Mouse (Mus musculus) heart, embryonic 10.5 days (tissue): ENCODE measurements around the gene Taf1c. TPM values are rescaled to one million over a fixed set of nuclear protein-coding genes. Genes with fewer than 3 reads are reported as not detected.

Source experiments
- DNase-seq: peaks from one replicate; pipeline ENCODE4 v3.0.0-alpha.2; 2017; ENCODE audit warnings: low spot score
- H3K27ac ChIP-seq: fragments of 300-500 bp; sonication (generic); 2 replicates; pipeline ENCODE4 v1.5.1; 2016; ENCODE audit warnings: mild to moderate bottlenecking
- H3K27me3 ChIP-seq: fragments of 300-500 bp; sonication (generic); 2 replicates; pipeline ENCODE4 v1.6.1; 2016; ENCODE audit warnings: mild to moderate bottlenecking; ENCODE audit not compliant: poor library complexity, insufficient read depth, severe bottlenecking
- H3K36me3 ChIP-seq: fragments of 300-500 bp; sonication (generic); 2 replicates; pipeline ENCODE4 v1.6.1; 2016; ENCODE audit warnings: mild to moderate bottlenecking, moderate library complexity
- H3K4me1 ChIP-seq: fragments of 300-500 bp; sonication (generic); 2 replicates; pipeline ENCODE4 v1.6.1; 2016; ENCODE audit warnings: mild to moderate bottlenecking
- H3K4me3 ChIP-seq: fragments of 300-500 bp; sonication (generic); 2 replicates; pipeline ENCODE4 v1.5.1; 2016; ENCODE audit warnings: mild to moderate bottlenecking, moderate library complexity
- H3K9me3 ChIP-seq: fragments of 300-500 bp; sonication (generic); 2 replicates; pipeline ENCODE4 v1.6.1; 2016; ENCODE audit warnings: mild to moderate bottlenecking, moderate library complexity
- WGBS: fragments of 180-500 bp; shearing (Covaris S2); methylation state at CpG from one replicate; pipeline ENCODE4 v1.1.7; 2016; 5-methylcytosine and 5-hydroxymethylcytosine counted together
- polyA plus RNA-seq: library from polyadenylated mRNA; unstranded; fragments of >200 nt; fragmentation: Nextera tagmentation; extraction: Ambion mirVana; gene quantifications from 2 replicates; pipeline ENCODE4 v1.2.1, GENCODE M21; 2016

The Taf1c gene
- polyA plus RNA-seq, 1 experiment from 2014 or later, result 11.2 TPM

DNA sequence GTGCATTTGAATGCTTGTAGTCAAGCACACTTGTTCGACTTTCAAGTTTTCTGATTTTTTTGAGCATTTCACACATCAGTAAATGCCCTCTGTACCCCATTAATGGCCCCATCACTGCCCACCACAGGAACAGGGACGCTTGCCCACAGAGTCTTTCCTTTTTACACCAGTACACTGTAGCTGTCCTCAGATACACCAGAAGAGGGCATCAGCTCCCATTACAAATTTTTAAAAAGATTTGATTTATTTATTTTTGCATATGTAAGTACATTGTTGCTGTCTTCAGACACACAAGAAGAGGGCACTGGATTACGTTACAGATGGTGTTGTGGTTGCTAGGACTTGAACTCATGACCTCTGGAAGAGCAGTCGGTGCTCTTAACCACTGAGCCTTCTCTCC, 16.7 kb downstream of the Taf1c start:
- 53% methylated on average over 4 of the region's 4 CpGs for WGBS
- H3K4me1 ChIP-seq, result peaks cover 39% of the 10 kb centered on the region

GRCm38 (mm10) chr8:119585901-119586300, 19.1 kb downstream of the Taf1c start:
- WGBS, result 16% methylated on average over 24 of the region's 24 CpGs
- DNase-seq, result no peak
- H3K27me3 ChIP-seq, result no peaks in the 10 kb centered on the region; the same call in 1 of the 2 replicates
- H3K9me3 ChIP-seq, result no peaks in the 10 kb centered on the region
- no peaks in the 10 kb centered on the region for H3K36me3 ChIP-seq
- H3K27ac ChIP-seq, result peak overlapping the region; percentile 80
- H3K4me3 ChIP-seq, result peak overlapping the region; percentile 48
- peaks cover 54% of the 10 kb centered on the region for H3K4me1 ChIP-seq

More for the DNA sequence above, 16.7 kb downstream of the Taf1c start:
- Histone ChIP-seq H3K9me3 (no peaks in the 10 kb centered on the region), H3K27me3 (peaks cover 8% of the 10 kb centered on the region; the same call in 1 of the 2 replicates), H3K4me3 (no peak overlapping the region; the same call in 1 of the 2 replicates), H3K27ac (peak overlapping the region; percentile 80), H3K36me3 (no peaks in the 10 kb centered on the region)
- no peak for DNase-seq

DNA sequence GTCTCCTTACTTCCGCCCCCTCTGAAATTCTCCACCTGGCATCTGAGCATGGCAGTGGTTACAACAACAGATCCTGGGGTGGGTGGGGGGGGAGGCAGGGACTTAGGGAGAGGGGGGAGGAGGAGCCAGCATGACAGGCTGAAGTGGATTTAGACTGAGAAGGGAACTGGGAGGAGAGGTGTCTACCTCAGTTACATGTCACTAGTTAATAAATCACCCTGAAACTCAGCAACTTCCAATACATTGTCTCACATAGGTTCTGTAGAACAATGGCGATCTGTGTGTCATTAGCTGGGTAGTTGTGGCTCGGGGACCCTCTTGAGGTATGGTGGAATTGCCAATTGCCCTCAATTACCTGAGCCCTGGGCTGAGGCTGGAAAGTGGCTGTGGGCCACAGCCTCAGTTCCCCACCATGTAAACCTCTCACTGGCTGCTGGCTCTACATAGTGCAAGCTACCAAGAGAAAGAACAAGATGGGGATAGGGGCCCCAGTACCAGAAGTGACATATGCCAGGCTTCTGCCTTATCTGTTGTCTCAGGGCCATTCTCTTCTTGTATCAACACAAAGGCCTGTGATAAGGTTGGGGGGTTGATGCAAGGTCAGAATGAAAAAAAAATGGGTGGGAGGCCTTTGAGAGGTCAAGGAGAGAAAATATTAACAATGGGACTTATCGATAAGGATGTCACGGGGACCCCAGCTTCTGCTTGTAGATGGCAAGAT, 24.4 kb downstream of the Taf1c start:
- DNase-seq, result no peak
- Histone ChIP-seq H3K9me3 (no peaks in the 10 kb centered on the region), H3K27me3 (peaks cover 29% of the 10 kb centered on the region), H3K4me3 (no peak overlapping the region; the same call in 1 of the 2 replicates), H3K36me3 (no peaks in the 10 kb centered on the region), H3K4me1 (peaks cover 47% of the 10 kb centered on the region), H3K27ac (peak overlapping the region; percentile 53)
- WGBS, result 53% methylated on average over 5 of the region's 5 CpGs

- Histone ChIP-seq H3K4me1 (peaks cover 54% of the 10 kb centered on the region), H3K27me3 (peaks cover 30% of the 10 kb centered on the region), H3K36me3 (no peaks in the 10 kb centered on the region), H3K27ac (no peak overlapping the region), H3K4me3 (no peak overlapping the region), H3K9me3 (no peaks in the 10 kb centered on the region)
- 43% methylated on average over 13 of the region's 13 CpGs for WGBS
- no peak for DNase-seq
Measured at GRCm38 (mm10) chr8:119579096-119579495, 25.9 kb downstream of the Taf1c start.

DNA sequence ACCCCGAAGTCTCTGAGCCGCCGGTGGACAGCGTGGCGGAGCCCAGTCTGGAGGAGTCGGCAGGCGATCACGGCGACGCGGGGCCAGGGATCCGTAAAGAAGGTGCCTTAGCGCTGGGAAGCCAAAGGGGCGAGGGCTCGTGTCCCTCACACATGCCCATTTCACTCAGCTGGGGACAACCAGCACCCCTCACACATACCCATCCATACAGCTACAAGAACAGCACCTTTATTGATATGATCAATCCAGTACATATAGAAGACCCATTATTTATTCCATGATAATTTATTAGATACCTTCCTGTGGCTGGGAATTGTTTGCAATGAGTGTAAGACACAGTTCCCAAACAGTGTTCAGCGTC, 29.7 kb downstream of the Taf1c start:
- DNase-seq, result no peak
- H3K27ac ChIP-seq, result peak overlapping the region; percentile 93
- H3K9me3 ChIP-seq, result no peaks in the 10 kb centered on the region
- peak overlapping the region; percentile 93 for H3K4me3 ChIP-seq
- WGBS, result 2% methylated on average over 16 of the region's 16 CpGs
- peaks cover 53% of the 10 kb centered on the region for H3K4me1 ChIP-seq
- H3K27me3 ChIP-seq, result peaks cover 30% of the 10 kb centered on the region
- H3K36me3 ChIP-seq, result no peaks in the 10 kb centered on the region

- H3K9me3 ChIP-seq, result no peaks in the 10 kb centered on the region
- peak within 1 kb of the TSS; percentile 93 for H3K4me3 ChIP-seq
- peaks cover 30% of the 10 kb centered on the region for H3K27me3 ChIP-seq
- H3K36me3 ChIP-seq, result no peaks in the 10 kb centered on the region
- peak within 1 kb of the TSS; percentile 93 for H3K27ac ChIP-seq
- peak; percentile 96 for DNase-seq
- H3K4me1 ChIP-seq, result peaks cover 53% of the 10 kb centered on the region
- WGBS, result under 1% methylated on average over 94 of the region's 97 CpGs
Measured at GRCm38 (mm10) chr8:119574437-119575365, 30.3 kb downstream of the Taf1c start, which contains the start of the genes Hsdl1 and Dnaaf1. Hsdl1 (minus strand) TSS chr8:119575183. Dnaaf1 (plus strand) TSS chr8:119575235.

DNA sequence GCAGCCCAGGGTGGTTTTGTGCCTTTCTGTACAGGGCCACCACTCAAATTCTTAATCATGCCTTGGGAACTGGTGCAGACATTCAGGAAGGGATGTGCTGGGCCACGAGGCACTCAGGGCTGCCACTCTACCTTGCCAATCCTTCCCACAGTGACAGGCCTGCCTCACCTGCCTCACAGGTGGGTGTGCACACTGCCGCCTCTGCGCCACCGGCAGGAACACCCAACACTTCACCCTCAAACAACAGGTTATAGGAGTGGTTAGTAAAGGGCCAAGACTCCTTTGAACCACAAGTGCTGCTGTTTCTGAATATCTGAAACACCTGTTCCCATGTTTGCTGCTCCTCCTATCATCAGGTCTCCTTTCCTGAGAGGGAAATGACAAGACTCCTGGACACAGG, 32.6 kb downstream of the Taf1c start:
- peaks cover 19% of the 10 kb centered on the region for H3K27me3 ChIP-seq
- DNase-seq, result no peak
- 88% methylated on average over 4 of the region's 4 CpGs for WGBS
- peaks cover 42% of the 10 kb centered on the region for H3K4me1 ChIP-seq
- peaks cover 6% of the 10 kb centered on the region for H3K36me3 ChIP-seq
- H3K9me3 ChIP-seq, result no peaks in the 10 kb centered on the region
- no peak overlapping the region for H3K27ac ChIP-seq
- H3K4me3 ChIP-seq, result no peak overlapping the region

DNA sequence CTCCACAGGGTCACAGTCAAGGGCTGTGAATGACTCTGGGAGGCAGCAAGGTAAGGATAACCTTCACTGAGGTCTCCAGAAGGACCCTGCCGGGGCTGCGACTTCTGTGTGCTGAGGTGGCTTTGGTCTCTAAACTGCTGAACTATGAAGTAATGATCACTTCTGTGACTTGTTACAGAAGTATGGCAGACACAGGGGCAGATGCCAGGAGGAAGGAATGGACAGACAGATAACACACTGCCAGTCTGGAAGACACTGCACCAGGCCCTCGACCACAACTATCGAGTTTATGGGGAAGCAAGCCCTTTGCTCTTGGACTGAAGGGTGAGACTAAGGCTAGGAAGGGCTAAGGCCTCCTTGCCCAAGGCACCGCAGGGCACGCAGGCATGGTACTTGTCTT, 33.9 kb downstream of the Taf1c start:
- 85% methylated on average over 6 of the region's 6 CpGs for WGBS
- DNase-seq, result no peak
- Histone ChIP-seq H3K9me3 (no peaks in the 10 kb centered on the region), H3K4me3 (no peak overlapping the region), H3K4me1 (peaks cover 42% of the 10 kb centered on the region), H3K36me3 (peaks cover 15% of the 10 kb centered on the region), H3K27me3 (peaks cover 7% of the 10 kb centered on the region), H3K27ac (no peak overlapping the region)

GRCm38 (mm10) chr8:119569881-119570280, 35.1 kb downstream of the Taf1c start:
- H3K4me3 ChIP-seq, result no peak overlapping the region
- peaks cover 34% of the 10 kb centered on the region for H3K4me1 ChIP-seq
- no peak overlapping the region for H3K27ac ChIP-seq
- H3K36me3 ChIP-seq, result peaks cover 28% of the 10 kb centered on the region
- no peaks in the 10 kb centered on the region for H3K9me3 ChIP-seq
- no peak for DNase-seq
- H3K27me3 ChIP-seq, result no peaks in the 10 kb centered on the region; the same call in 1 of the 2 replicates
- WGBS, result 28% methylated on average over 4 of the region's 4 CpGs

DNA sequence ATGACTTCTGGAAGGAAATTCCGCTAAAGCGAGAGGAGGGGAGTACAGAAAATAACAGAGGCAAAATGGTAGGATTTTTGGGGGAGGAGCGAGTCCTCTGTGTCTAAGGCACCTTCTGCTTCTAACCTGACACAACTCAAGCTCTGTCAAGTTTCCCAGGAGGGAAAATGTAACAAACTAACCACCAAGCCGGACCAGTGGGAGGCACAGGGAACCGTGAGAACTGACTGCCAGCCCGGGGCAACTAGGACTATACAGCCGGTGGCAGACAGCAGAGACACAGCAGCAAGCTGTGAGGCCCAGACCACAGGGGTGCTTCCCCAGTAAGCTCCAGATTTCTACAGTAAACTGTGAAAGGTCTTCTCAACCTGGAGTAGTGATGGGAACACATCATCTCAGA, 36.1 kb downstream of the Taf1c start:
- no peaks in the 10 kb centered on the region; the same call in 1 of the 2 replicates for H3K27me3 ChIP-seq
- no peaks in the 10 kb centered on the region for H3K9me3 ChIP-seq
- H3K36me3 ChIP-seq, result peaks cover 36% of the 10 kb centered on the region
- DNase-seq, result no peak
- H3K27ac ChIP-seq, result no peak overlapping the region
- no peak overlapping the region for H3K4me3 ChIP-seq
- 55% methylated on average over 7 of the region's 7 CpGs for WGBS
- peaks cover 25% of the 10 kb centered on the region for H3K4me1 ChIP-seq

GRCm38 (mm10) chr8:119568251-119568650, 36.8 kb downstream of the Taf1c start:
- WGBS, result 86% methylated on average over 9 of the region's 9 CpGs

DNA sequence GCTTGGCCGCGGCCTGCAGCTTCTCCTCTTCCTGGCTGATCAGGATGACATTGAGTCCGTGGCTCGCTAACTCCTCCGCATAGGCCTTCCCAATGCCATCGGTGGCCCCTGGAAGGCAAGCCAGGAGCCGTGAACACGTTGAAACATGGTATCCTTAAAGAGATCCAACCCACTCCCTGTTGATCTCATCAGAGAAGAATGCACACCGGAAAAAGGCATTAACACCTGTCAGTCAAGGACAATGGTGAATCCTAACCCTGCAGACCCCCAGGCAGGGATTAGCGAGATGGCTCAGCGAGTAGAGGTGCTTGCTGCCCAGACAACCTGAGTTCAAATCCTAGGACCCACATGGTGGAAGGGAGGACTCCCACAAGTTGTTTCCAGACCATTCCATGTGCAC, 38.7 kb downstream of the Taf1c start:
- WGBS, result 64% methylated on average over 11 of the region's 11 CpGs
- Histone ChIP-seq H3K27me3 (no peaks in the 10 kb centered on the region; the same call in 1 of the 2 replicates), H3K27ac (no peak overlapping the region), H3K36me3 (peaks cover 60% of the 10 kb centered on the region), H3K9me3 (no peaks in the 10 kb centered on the region), H3K4me3 (no peak overlapping the region), H3K4me1 (peaks cover 17% of the 10 kb centered on the region)
- DNase-seq, result no peak

More at GRCm38 (mm10) chr8:119568251-119568650, 36.8 kb downstream of the Taf1c start:
- no peak overlapping the region for H3K4me3 ChIP-seq
- no peaks in the 10 kb centered on the region for H3K9me3 ChIP-seq
- H3K4me1 ChIP-seq, result peaks cover 21% of the 10 kb centered on the region
- peaks cover 43% of the 10 kb centered on the region for H3K36me3 ChIP-seq
- no peak for DNase-seq
- no peaks in the 10 kb centered on the region; the same call in 1 of the 2 replicates for H3K27me3 ChIP-seq
- H3K27ac ChIP-seq, result no peak overlapping the region

DNA sequence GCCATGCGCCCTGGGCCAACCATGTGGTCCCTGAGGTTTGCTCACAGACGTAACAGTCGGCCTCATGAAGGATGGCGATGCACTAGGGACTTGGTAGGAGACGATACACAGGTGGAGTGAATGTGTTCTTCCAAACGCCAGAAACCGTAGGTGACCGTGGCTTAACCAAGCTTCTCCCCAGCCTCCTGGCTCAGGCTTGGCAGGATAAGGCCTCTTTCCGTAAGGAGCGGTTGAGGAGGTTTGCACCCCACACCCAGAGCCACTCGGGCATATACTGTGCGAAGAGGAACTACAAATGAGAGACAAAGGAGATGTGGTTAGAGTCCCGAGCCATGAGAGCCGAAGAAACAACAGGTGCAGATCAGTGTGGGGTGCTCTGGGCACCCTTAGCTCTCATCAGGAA, 41.2 kb downstream of the Taf1c start:
- H3K27ac ChIP-seq, result no peak overlapping the region
- H3K4me3 ChIP-seq, result no peak overlapping the region
- H3K4me1 ChIP-seq, result peaks cover 4% of the 10 kb centered on the region; the same call in 1 of the 2 replicates
- no peak for DNase-seq
- H3K27me3 ChIP-seq, result no peaks in the 10 kb centered on the region; the same call in 1 of the 2 replicates
- peaks cover 60% of the 10 kb centered on the region for H3K36me3 ChIP-seq
- no peaks in the 10 kb centered on the region for H3K9me3 ChIP-seq
- WGBS, result 93% methylated on average over 14 of the region's 14 CpGs
